Mouse (Mus musculus) midbrain, postnatal 0 days (tissue): ENCODE measurements around the gene Arhgef3. TPM values are rescaled to one million over a fixed set of nuclear protein-coding genes. Genes with fewer than 3 reads are reported as not detected.

Experiments
- ATAC-seq: fragments of 200-750 bp; cut with Nextera tagmentation; 2 replicates; pipeline ENCODE4 v1.8.0; 2017; ENCODE audit warnings: moderate number of reproducible peaks, mild to moderate bottlenecking, moderate TSS enrichment, moderate library complexity; ENCODE audit not compliant: low FRiP score
- DNase-seq: peaks from one replicate; pipeline ENCODE4 v3.0.0-alpha.2; 2015; ENCODE audit warnings: low spot score
- H3K27ac ChIP-seq: fragments of 300-500 bp; sonication (generic); 2 replicates; pipeline ENCODE4 v1.5.1; 2014; ENCODE audit warnings: low read depth, mild to moderate bottlenecking, low read length, mixed read lengths
- H3K27me3 ChIP-seq: fragments of 300-500 bp; sonication (generic); 2 replicates; pipeline ENCODE4 v1.6.1; 2014; ENCODE audit warnings: low read length, control low read depth, mixed read lengths; ENCODE audit not compliant: insufficient read depth
- H3K36me3 ChIP-seq: fragments of 300-500 bp; sonication (generic); 2 replicates; pipeline ENCODE4 v1.6.1; 2014; ENCODE audit warnings: low read length, control low read depth, mixed read lengths; ENCODE audit not compliant: insufficient read depth
- H3K4me1 ChIP-seq: fragments of 300-500 bp; sonication (generic); 2 replicates; pipeline ENCODE4 v1.6.1; 2014; ENCODE audit warnings: mild to moderate bottlenecking, control low read depth, antibody characterized with exemption, low read length, mixed read lengths; ENCODE audit not compliant: insufficient read depth
- H3K4me2 ChIP-seq: fragments of 300-500 bp; sonication (generic); 2 replicates; pipeline ENCODE4 v1.6.1; 2014; ENCODE audit warnings: low read depth, mild to moderate bottlenecking, low read length, mixed read lengths; ENCODE audit not compliant: poor library complexity, severe bottlenecking
- H3K4me3 ChIP-seq: fragments of 300-500 bp; sonication (generic); 2 replicates; pipeline ENCODE4 v1.5.1; 2014; ENCODE audit warnings: low read depth, mild to moderate bottlenecking, low read length, moderate library complexity
- H3K9ac ChIP-seq: fragments of 300-500 bp; sonication (generic); replicated peaks from 2 replicates; pipeline ENCODE4 v1.6.1; 2014; ENCODE audit warnings: mild to moderate bottlenecking, low read length, moderate library complexity, mixed read lengths; ENCODE audit not compliant: poor library complexity, severe bottlenecking
- H3K9me3 ChIP-seq: fragments of 300-500 bp; sonication (generic); 2 replicates; pipeline ENCODE4 v1.6.1; 2016; ENCODE audit warnings: low read length, control low read depth
- CTCF ChIP-seq: IDR thresholded peaks from 2 replicates; pipeline ENCODE4 v1.5.1; 2016; ENCODE audit warnings: antibody characterized with exemption, mild to moderate bottlenecking
- WGBS: fragments of 180-500 bp; shearing (Covaris S2); extraction: QIAGEN DNeasy Blood & Tissue Kit; methylation state at CpG from one replicate; pipeline ENCODE4 v1.1.7; 2014; 5-methylcytosine and 5-hydroxymethylcytosine counted together
- polyA plus RNA-seq: library from polyadenylated mRNA; unstranded; fragments of >200 nt; fragmentation: Nextera tagmentation; extraction: Ambion mirVana; gene quantifications from 2 replicates; pipeline ENCODE4 v1.2.1, GENCODE M21; 2015
- total RNA-seq: library from RNA; depleted of rRNA; stranded (reverse); fragments of >200 nt; gene quantifications from 2 replicates; pipeline ENCODE4 v1.2.3, GENCODE M21; 2014

Gene Arhgef3
- total and polyA plus RNA-seq, 2 experiments from 2014 or later: 13.3 to 17.0 TPM

DNA sequence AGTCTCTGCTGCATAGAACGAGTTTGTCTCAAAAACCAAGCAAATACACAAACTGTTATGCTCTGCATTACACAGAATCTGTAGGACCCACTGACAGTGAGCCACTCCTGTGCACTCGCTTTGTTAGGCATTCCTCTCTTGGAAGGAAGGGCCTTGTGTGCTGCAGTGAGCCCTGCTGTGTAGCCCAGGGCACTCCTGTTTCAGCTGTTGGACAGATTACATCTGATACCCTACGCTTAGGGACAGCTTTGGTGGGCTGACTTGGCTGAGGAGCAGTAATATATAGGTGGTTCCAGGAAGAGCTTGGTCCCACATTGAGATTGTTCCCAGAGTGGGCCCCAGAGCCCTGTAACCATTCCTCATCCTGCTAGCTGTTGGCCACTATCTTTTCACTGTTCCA lies 43.4 kb downstream of the Arhgef3 start:
- Histone ChIP-seq H3K27ac (no peak overlapping the region), H3K9ac (no peak overlapping the region), H3K4me3 (no peak overlapping the region), H3K4me2 (no peak overlapping the region), H3K36me3 (no peaks in the 10 kb centered on the region), H3K27me3 (no peaks in the 10 kb centered on the region), H3K9me3 (no peaks in the 10 kb centered on the region), H3K4me1 (peaks cover 3% of the 10 kb centered on the region; the same call in 1 of the 2 replicates)
- TF ChIP-seq CTCF: no peak
- DNase-seq (no peak), ATAC-seq (no peak)
- 86% methylated on average over 3 of the region's 3 CpGs for WGBS

DNA sequence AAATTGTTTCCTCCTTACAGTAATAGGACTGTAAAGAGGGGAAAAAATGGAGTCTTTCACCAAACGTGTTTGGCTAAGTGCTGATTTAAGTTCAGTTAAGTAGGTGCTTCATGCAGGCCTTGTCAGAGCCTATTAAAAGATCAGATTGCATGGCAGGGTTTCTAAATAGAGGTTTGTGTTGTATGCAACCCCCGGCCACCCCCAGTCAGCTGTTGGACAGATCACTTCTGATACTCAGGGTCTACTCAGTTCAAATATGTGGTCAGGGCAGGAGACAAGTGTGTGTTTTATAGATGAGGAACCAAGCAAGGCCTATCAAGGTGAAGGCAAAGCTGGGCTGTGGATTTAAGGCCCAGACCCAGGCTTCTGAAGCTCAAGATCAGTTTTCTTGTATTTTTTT lies 44.1 kb downstream of the Arhgef3 start:
- Histone ChIP-seq H3K4me2 (no peak overlapping the region), H3K4me3 (no peak overlapping the region), H3K4me1 (peaks cover 3% of the 10 kb centered on the region; the same call in 1 of the 2 replicates), H3K27me3 (no peaks in the 10 kb centered on the region), H3K9me3 (no peaks in the 10 kb centered on the region), H3K9ac (no peak overlapping the region), H3K27ac (no peak overlapping the region), H3K36me3 (no peaks in the 10 kb centered on the region)
- ATAC-seq (no peak), DNase-seq (no peak)
- TF ChIP-seq CTCF: no peak
- 87% methylated on average over 2 of the region's 2 CpGs for WGBS

DNA sequence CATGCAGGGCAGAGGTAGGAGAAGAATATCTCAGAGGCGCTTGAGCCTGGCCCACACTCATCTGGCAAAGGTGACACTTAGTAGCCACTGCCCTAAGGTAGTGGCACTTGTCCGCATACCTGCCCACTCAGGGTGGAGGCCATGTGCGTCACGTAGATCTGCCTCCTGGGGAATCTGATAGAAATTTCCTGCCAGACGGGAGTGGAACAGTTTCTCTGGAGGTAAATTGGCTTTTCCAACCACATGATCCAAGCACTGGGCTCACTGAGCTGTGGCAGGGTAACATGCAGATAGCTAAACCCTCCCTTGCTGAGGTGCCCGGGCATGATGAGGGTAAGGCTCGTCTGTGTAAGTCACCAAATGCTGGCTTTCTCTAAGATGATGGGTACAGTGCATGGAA lies 46.1 kb downstream of the Arhgef3 start:
- Histone ChIP-seq H3K27ac (no peak overlapping the region), H3K4me2 (no peak overlapping the region), H3K4me1 (no peaks in the 10 kb centered on the region), H3K9me3 (no peaks in the 10 kb centered on the region), H3K27me3 (no peaks in the 10 kb centered on the region), H3K9ac (no peak overlapping the region), H3K4me3 (no peak overlapping the region), H3K36me3 (no peaks in the 10 kb centered on the region)
- TF ChIP-seq CTCF: no peak
- WGBS: 93% methylated on average over 7 of the region's 7 CpGs
- DNase-seq (no peak), ATAC-seq (no peak)

DNA sequence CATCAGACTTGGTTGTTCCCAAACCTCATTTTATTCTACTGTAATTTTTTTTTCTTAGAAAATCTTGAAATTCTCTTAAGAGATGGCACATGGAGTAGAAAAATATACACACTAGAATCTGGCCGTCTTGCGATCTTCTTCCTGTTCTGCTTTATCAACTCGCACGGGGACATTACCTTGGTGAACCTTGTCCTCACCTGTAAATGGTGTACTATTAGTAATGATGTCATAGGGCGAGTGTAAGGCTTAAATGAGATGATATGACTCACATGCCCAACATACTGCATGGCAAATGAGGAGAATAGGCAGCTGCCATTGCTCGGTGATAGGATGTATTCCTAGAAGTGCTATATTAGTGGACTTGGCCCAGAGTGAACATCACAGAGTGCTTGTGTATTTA lies 49.9 kb downstream of the Arhgef3 start:
- 90% methylated on average over 6 of the region's 6 CpGs for WGBS
- Histone ChIP-seq H3K9me3 (no peaks in the 10 kb centered on the region), H3K4me1 (no peaks in the 10 kb centered on the region), H3K4me3 (no peak overlapping the region), H3K4me2 (no peak overlapping the region), H3K27me3 (no peaks in the 10 kb centered on the region), H3K9ac (no peak overlapping the region), H3K27ac (no peak overlapping the region), H3K36me3 (no peaks in the 10 kb centered on the region)
- no peak for DNase-seq
- TF ChIP-seq CTCF: no peak
- no peak for ATAC-seq

GRCm38 (mm10) chr14:27166751-27167150 lies 52.1 kb downstream of the Arhgef3 start:
- Histone ChIP-seq H3K4me3 (no peak overlapping the region), H3K27ac (no peak overlapping the region), H3K36me3 (no peaks in the 10 kb centered on the region), H3K9ac (no peak overlapping the region), H3K9me3 (no peaks in the 10 kb centered on the region), H3K27me3 (no peaks in the 10 kb centered on the region), H3K4me1 (no peaks in the 10 kb centered on the region), H3K4me2 (no peak overlapping the region)
- peak; percentile 92 for ATAC-seq
- WGBS: 54% methylated on average over 8 of the region's 8 CpGs
- no peak for TF ChIP-seq CTCF
- peak; percentile 91 for DNase-seq

DNA sequence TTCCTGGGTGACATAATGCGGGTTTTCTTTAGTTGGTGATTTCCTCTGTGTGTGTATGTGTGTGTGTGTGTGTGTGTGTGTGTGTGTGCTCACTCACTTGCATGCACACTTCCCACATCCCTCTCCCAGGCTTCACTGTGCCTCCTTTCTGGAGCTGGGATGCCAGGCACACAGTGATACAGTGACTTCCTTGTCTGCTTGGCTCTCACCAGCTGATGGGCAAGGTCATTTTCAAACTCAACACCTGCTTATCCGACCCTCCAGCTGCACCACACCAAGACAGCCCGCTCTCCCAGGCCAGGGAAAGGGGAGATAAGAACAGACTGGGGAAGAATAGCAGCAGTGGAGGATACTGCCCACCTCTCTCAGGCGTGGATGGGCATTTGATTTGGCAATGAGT lies 52.5 kb downstream of the Arhgef3 start:
- Histone ChIP-seq H3K4me1 (no peaks in the 10 kb centered on the region), H3K36me3 (no peaks in the 10 kb centered on the region), H3K4me2 (no peak overlapping the region), H3K9ac (no peak overlapping the region), H3K27ac (peak overlapping the region; percentile 63), H3K27me3 (no peaks in the 10 kb centered on the region), H3K4me3 (no peak overlapping the region), H3K9me3 (no peaks in the 10 kb centered on the region)
- no peak for TF ChIP-seq CTCF
- WGBS: 50% methylated on average over 4 of the region's 4 CpGs
- ATAC-seq (no peak; the same call in 1 of the 2 replicates), DNase-seq (no peak)
